Mouse (Mus musculus) cerebellum, postnatal 14 days (tissue): ENCODE measurements at regions not wholly inside any gene's neighbourhood (a gene's known extent, or its start where the extent isn't known, plus 50 kb on each side); places are given as distances from the start of the nearest gene placed in this dataset.

ENCODE experiments used
- DNase-seq, 2 experiments: peaks; one replicate each; pipeline ENCODE4 v3.0.0; 2021; ENCODE audit warnings: mixed read lengths in 2 of 2

DNA sequence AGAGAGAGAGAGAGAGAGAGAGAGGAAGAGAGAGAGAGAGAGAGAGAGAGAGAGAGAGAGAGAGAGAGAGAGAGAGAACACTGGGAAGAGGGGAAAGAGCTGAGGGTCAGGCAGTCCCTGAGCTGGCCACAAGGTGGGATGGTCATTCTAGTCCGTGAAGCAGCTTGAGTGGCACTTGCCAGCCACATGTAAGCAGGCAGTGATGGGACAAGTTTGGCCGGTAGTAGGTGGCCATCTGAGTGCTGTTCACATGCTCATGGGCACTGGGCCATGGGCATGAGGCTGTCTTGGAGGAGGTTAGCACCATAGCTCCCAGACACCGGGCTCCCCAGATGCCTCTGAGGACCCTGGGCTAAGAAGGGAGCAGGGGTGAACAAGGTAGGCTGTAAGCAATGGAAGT, 106.7 kb upstream of the Ctbp2 start:
- peak; percentile 65 to 78 for DNase-seq

DNA sequence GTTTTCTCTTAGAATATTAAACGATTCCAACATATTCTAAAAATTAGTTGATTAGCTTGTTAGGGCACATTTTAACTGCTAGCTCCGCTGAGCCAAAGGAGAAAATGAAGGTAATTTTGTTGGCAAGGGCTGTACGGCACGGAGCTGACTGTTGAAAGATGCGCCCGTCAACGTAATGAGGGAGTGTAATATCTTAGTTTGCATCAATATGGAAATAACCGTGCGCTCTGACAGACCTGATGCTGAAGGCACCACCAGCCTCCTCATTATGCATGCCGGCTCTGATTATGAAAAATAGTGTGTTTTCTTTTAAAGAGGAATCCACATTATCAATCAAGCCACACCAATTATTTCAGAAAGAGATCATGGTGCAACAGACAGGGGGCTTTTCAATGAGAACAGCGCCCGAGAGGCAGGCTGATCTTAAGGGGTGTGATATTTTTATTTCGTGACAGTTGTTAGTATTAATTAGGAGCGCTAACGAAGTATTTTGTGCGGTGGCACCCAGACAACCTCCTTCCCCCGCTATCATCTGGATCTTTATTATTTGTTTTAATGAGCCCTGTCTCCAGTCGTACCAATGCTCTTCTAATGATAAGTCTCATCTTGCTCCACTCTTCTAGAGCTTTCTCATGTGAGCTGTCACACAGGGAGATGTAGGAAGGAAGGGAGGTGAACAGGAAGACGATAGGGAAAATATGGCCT, 99.9 kb upstream of the Ctbp2 start:
- no peak for DNase-seq

DNA sequence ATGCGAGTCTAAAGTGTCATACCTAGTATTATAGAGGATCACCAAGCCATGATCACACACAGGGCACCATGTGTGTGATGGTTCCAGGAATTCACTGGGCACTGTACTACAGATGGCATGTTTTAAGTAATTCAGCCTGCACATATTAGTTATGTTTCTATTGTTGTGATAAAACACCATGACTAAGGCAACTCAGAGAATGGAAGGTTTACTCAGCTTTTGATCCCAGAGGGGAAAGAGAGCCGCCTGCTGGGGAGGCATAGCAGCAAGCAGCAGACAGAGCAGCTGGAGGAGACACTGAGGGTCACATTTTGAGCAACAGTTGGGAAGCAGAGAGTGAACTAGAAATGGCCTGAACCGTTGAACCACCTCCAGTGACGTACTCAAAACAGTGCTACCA, 88.2 kb upstream of the Ctbp2 start:
- no peak for DNase-seq

DNA sequence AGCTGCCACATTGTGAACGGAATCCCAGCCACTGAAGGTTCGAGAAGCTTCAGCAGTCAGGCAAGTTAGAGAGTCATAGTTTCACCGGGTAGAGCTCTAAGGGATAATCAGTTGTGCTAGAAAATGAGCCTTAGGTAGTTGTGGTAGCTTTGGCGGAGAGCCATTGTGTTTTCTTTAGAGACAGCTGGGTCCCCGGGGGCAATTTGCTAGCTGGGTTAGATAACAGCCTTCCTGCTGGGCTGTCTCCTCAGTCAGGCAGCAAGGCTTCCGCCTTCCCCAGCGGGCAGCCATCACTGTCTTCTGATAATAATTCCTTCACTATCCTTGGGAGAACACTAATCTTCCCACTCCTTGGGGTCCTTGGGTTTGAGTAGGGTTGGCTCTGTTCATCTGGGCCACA, 81.5 kb upstream of the Ctbp2 start:
- DNase-seq = peak in 1 of 2 experiments; percentile 19

DNA sequence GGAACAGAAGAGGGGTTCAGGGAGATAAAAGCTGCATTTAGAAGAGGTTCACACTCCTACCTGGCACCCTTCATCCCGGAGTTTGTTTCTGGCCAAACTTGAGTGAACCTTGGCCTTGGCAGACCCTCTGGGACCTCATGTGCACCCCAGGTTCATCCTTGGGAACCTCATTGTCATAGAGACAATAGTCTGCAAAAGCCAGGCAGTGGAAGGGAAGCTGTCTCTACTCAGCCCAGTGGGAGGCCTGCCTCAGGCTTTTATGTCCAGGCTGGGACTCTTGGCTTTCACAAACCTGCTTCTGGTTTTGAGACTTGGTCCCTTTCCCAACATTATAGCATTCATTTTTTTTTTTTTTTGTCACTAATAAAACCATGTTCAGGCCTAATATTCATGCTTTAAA, 80.3 kb upstream of the Ctbp2 start:
- DNase-seq = no peak

DNA sequence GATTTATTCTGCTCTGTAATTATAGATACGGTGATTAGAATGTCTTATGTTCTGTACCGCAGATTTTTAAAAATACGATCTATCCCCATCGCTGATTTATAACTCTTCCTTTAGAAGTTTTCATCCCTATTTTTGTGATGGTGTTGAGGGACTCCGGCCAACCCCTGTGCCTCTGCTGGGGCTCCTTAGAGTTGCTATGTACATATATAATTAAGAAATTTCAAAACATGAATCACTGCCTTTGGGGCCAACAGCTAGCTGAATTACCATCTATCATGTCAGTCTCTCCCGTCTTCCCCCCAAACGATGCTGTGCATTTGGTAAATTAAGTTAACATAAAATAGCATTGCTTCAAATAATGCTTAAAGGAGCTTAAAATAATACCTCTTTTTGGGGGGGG, 79.8 kb upstream of the Ctbp2 start:
- DNase-seq = no peak

DNA sequence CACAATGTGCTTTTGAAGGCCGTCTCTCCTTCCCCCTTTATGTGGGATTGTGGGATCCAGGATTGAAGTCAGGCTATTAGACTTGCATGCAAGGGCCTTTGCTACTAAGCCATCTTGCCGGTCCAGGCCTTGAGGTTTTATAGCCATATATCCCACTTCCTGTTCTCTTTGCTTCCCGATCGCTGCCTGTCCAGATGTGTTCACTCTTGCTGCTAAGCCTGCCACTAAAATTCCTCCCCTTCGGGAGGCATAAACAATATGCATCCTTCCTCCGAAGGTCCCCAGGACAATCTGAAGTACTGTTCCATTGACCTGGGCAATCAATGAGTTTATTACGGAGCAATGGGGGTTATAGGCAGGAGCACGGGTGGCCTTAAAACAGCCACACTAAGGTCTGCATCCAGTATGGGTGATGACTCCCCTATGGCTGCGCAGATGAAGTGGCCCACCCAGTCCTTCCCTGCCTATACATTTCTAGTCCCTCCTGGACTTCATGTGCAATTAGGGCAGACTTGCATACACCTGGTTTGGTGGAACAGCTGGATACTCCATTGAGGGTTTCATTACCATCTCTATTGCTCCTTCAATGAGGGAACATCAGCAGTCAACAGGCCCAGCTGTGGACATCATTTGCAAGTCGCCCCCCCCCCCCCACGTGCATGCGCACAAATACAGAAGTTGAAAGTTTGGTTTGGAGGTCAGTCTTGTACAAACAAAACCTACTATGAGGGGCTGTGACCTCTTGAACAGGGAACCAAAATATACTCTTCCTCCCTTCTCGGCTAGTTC, 78.1 kb upstream of the Ctbp2 start:
- no peak for DNase-seq

DNA sequence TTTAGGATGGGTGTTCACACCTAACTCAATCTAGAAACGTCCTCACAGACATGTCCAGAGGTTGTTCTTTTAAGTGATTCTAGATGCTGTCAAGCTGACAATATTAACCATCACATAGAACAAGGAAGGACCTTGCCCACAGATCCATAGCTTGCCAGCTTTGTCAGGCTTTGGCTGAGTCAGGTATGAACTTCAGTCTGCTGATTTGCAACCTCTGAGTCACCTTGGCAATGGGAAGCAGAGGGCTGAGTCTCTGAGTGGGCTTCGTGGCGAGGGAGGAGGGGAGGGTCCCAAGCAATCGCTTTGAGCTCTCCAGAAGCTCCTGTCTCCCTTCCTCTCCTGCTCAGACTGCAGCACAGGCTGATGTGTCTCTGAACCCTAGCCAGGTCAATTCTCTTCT, 74.9 kb upstream of the Ctbp2 start:
- no peak for DNase-seq

DNA sequence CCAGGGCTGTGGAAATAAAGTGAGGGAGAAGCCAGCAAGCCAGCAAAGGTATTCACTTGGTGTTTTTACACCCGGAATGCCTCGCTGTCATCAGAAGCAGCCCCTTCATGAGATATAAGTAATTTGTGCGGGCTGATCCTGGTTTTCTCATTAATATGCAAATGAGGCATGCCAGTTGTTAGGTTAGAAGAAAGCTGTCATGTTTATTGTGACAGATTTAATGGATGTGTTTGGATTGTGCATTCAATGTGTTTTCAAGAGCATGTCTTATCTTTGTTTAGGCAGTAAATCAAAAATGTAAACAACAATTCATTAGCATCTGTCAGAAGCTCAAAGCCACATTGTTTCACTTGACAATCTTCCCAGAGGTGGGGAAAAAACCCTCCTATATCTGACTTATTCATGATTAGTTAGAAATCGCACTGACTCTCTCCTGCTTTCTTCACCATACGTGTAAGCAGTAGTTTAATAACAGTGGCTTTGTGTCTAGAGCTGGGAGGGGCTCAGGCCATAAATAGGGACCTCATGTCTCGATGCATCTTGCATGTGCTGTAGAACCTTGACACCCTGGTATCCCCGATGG, 65.8 kb upstream of the Ctbp2 start:
- no peak for DNase-seq

DNA sequence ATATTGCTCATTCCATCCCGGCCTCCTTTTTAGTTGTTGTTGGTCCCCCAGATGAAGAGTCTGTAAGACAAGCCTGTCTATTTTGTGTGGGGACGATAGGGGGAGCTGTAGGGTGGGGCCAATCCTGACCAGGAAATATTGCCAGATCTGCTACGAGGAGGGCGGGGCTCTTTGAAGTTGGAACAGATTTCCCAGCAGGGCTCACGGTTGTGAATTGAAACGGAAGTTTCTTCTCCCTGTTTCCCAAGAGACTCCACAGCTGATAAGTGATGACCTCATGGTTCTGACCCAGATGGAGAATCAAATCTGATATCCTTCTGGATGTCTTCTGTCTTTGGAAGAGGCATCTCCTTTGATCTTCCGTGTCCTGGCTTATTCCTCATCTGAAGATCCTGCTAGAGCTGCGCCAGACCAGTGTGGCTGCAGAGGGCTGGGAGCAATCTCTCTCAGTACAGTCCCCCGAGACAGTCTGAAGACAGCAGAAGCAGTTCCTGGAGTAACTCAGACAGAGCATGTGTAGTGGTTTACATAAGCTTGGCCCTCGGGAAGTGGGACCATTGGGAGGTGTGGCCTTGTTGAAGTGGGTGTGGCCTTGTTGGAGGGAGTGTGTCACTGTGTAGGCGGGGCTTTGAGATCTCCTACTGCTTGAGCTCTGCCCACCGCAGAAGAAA, 61.9 kb upstream of the Ctbp2 start:
- peak; percentile 63 to 79 for DNase-seq

DNA sequence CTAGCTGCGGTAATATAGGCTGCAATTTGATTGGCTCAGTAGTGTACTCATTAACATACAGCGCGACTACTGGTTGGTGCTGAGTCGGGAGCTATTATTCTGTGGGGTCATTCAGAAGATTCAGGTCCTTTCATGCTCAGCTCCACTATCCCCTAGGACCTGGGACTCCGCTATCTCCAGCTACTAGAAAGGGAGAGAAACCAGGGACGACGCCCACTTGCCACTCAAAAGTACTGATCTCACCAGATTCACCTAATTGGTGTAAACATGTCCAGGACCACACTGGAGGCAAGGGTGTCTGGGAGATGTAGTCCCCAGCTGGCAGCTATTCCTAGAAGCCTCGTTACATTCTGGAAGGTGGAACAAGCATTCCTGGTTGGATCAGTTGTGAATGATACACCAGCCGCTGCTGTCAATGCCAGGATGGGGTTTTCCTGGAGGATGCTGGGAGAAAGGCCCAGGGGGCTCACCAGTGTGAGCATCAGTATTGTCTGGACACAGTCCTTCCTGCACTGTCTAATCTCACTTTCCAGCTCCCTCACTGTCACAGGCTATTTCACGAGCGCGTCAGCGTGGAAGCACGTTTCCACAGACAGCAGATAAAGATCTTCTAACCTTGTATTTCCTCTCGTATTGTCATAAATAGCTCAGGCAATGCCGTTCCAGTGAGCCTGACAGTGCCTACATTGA, 60.9 kb upstream of the Ctbp2 start:
- DNase-seq = no peak

DNA sequence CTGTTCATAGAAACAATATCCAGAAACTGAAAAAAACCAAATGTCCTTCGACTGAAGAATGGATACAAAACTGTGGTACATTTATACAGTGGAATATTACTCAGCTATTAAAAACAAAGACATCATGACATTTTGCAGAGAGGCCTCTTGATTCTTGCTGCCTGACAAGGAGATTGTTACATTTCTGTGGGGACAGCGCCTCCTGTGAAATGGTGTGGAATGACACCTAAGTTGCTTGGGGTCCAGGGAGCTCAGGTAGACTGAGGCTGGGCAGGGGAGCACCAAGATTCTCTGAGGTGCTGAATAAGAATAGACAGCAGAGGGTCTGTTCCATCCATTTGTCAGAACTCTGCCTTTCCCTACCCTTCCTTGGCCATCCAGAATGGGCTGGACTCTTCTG, 57.2 kb upstream of the Ctbp2 start:
- no peak for DNase-seq

DNA sequence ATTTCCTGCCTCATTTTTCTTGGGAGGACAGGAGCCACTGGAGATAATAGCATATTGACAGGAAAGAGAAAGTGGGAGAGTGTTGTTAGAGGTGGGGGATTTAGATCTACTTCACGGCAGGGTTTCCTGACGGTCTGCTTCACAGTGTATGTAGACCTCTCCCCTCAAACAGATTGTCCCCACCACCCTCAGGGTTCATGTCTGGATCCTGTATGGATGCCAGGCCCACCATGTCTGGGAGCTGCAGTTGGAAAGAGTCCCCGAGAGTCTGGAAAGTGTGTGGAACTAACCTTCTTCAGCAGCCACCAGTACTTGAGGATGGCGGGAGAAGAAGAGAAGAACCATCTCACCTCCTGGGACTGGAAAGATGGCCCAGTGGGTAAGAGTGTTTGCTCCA, 53.0 kb upstream of the Ctbp2 start:
- DNase-seq = peak; percentile 63 to 75

DNA sequence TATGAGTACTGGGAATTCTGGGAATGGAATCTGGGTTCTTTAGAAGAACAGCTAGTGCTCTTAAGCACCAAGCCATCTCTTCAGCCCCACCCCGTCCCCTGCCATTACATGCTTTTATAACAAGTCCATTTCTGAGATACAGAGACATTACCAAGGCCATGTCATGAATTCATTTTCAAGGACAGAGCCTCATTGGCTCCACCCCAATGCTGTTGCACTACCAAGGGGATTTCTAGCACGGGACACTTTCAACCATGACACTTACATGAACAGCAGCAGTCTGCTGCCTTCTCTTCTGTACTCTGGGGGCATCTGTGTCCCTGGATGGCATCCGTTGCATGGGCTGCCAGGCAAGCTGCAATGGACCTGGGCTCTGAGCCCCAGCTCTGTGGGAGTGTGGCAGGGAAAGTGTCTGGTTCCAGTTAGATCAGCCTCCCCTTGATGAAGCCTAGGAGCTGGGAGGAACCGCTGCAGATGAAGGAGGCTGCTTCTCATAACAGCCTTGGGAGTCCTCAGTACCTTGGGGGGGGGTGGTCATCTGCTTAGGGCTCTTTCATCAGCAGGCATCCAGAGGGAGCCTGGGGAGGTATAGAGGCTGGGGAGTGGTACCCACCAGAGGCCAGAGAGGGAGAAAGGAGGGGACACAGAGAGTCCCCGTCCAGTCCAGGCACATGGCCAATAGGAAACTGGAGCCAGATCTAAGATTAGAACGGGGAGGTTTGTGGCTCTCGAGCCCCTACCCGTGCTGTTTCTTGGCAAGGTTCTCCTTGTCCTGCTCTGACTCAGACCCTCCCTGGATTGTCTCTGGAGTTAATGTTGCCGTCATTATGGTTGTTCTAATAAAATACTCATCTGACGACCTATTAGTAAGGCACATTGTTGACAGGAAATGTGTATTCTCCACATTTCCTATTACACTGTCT, 52.4 kb upstream of the Ctbp2 start:
- DNase-seq = peak; percentile 96
